Mouse (Mus musculus) G1E (cell line): ENCODE data around the gene Fam214a. TPM values are rescaled to one million over a fixed set of nuclear protein-coding genes. Genes with fewer than 3 reads are reported as not detected.

ENCODE experiments used
- ATAC-seq: 2 replicates; pipeline ENCODE4 v1.8.0; 2016; ENCODE audit warnings: mild to moderate bottlenecking; ENCODE audit not compliant: insufficient number of reproducible peaks, poor library complexity, low FRiP score, severe bottlenecking; ENCODE audit errors: extremely low read depth
- DNase-seq: peaks from one replicate; pipeline ENCODE4 v3.0.0; 2012; ENCODE audit warnings: low spot score
- H3K27me3 ChIP-seq: 2 replicates; pipeline ENCODE4 v1.6.1; 2012; ENCODE audit warnings: mild to moderate bottlenecking, low read length, inconsistent platforms; ENCODE audit not compliant: insufficient read depth
- H3K36me3 ChIP-seq: replicated peaks from 2 replicates; pipeline ENCODE3; 2012; ENCODE audit warnings: mild to moderate bottlenecking, inconsistent platforms
- H3K4me1 ChIP-seq: 2 replicates; pipeline ENCODE4 v1.6.1; 2012; ENCODE audit warnings: low read depth, low read length, inconsistent platforms, mixed read lengths; ENCODE audit not compliant: insufficient read depth
- H3K4me3 ChIP-seq: 2 replicates; pipeline ENCODE4 v1.5.1; 2012; ENCODE audit warnings: low read depth, mild to moderate bottlenecking, inconsistent platforms, low read length, moderate library complexity, mixed read lengths
- H3K9me3 ChIP-seq: replicated peaks from 2 replicates; pipeline ENCODE4 v1.6.1; 2012; ENCODE audit warnings: inconsistent platforms
- CTCF ChIP-seq: IDR thresholded peaks from 2 replicates; pipeline ENCODE4 v1.5.1; 2012; ENCODE audit warnings: low read depth, low read length, inconsistent platforms, mixed read lengths
- GATA1 ChIP-seq: IDR thresholded peaks from 2 replicates; pipeline ENCODE4 v1.6.1; 2012; ENCODE audit warnings: borderline replicate concordance, low read length, inconsistent platforms, mixed read lengths
- GATA2 ChIP-seq: IDR thresholded peaks from 2 replicates; pipeline ENCODE4 v1.6.1; 2012; ENCODE audit warnings: low read depth, low read length, inconsistent platforms, borderline replicate concordance
- POLR2AphosphoS5 ChIP-seq: IDR thresholded peaks from 2 replicates; pipeline ENCODE4 v1.6.1; 2012; ENCODE audit warnings: low read depth, low read length, inconsistent platforms; ENCODE audit not compliant: insufficient replicate concordance
- TAL1 ChIP-seq: conservative IDR thresholded peaks from 2 replicates; pipeline ENCODE4 v1.6.1; 2012; ENCODE audit warnings: low read depth, low read length, inconsistent platforms, mixed read lengths
- polyA plus RNA-seq: library from polyadenylated mRNA; stranded (reverse); fragments of >175 nt; gene quantifications from 2 replicates; pipeline ENCODE4 v1.2.3, GENCODE M21; 2012
- total RNA-seq, 2 experiments: library from RNA; stranded (forward) in 1 of 2; stranded (reverse) in 1 of 2; fragments of 200-1000 nt in 1 of 2; fragments of >200 nt in 1 of 2; fragmentation: Nextera tagmentation in 1 of 2; gene quantifications; 2 replicates each; pipeline ENCODE4 v1.2.3; 2014 to 2017

The Fam214a gene
- total and polyA plus RNA-seq, 3 experiments, result 0.65 to 2.8 (median 0.90) TPM

- peaks cover 3% of the 10 kb centered on the region; the same call in 1 of the 2 replicates for H3K27me3 ChIP-seq
- TF ChIP-seq GATA1 (no peak), CTCF (no peak), POLR2AphosphoS5 (no peak), TAL1 (no peak), GATA2 (no peak)
- peaks cover 2% of the 10 kb centered on the region for H3K36me3 ChIP-seq
- DNase-seq (no peak), ATAC-seq (no peak)
- no peak overlapping the region for H3K4me3 ChIP-seq
- no peaks in the 10 kb centered on the region for H3K9me3 ChIP-seq
- H3K4me1 ChIP-seq, result peaks cover 4% of the 10 kb centered on the region; the same call in 1 of the 2 replicates
These were observed 66.5 kb downstream of the Fam214a start for GRCm38 (mm10) chr9:75019181-75019580.

DNA sequence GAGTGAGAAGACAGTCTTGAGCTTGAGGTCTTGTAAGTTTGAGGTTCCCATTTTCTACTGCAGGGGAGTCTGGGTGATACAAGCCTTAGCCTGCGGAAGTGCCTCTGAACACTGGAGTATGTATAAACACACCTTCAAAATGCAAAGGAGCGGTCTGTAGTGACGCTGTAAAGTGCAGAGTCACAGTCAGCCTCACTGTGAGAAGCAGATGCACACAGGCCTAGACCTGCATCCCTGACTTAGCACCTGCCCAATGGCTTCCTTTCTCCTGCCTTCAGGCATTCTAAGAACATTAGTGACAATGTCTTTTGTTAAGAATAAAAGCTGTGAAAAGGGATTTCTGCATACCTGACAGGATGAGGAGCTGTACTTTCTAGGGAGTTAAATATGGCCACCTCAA is 66.9 kb downstream of the Fam214a start:
- ATAC-seq, result no peak
- peaks cover 5% of the 10 kb centered on the region; the same call in 1 of the 2 replicates for H3K27me3 ChIP-seq
- no peaks in the 10 kb centered on the region for H3K9me3 ChIP-seq
- no peak for TF ChIP-seq GATA2
- no peak for TF ChIP-seq GATA1
- TF ChIP-seq CTCF, result no peak
- no peak for TF ChIP-seq TAL1
- no peak for TF ChIP-seq POLR2AphosphoS5
- H3K36me3 ChIP-seq, result peaks cover 2% of the 10 kb centered on the region
- H3K4me1 ChIP-seq, result peaks cover 7% of the 10 kb centered on the region; the same call in 1 of the 2 replicates
- DNase-seq, result no peak
- H3K4me3 ChIP-seq, result no peak overlapping the region

GRCm38 (mm10) chr9:75020561-75020960 is 67.9 kb downstream of the Fam214a start:
- H3K27me3 ChIP-seq, result peaks cover 5% of the 10 kb centered on the region; the same call in 1 of the 2 replicates
- no peaks in the 10 kb centered on the region for H3K9me3 ChIP-seq
- no peak for ATAC-seq
- TF ChIP-seq GATA1 (no peak), CTCF (no peak), GATA2 (no peak), TAL1 (no peak), POLR2AphosphoS5 (no peak)
- H3K4me3 ChIP-seq, result no peak overlapping the region
- DNase-seq, result no peak
- peaks cover 7% of the 10 kb centered on the region; the same call in 1 of the 2 replicates for H3K4me1 ChIP-seq
- H3K36me3 ChIP-seq, result peaks cover 2% of the 10 kb centered on the region

GRCm38 (mm10) chr9:75022546-75022945 is 69.9 kb downstream of the Fam214a start:
- peaks cover 7% of the 10 kb centered on the region; the same call in 1 of the 2 replicates for H3K4me1 ChIP-seq
- H3K27me3 ChIP-seq, result peaks cover 5% of the 10 kb centered on the region; the same call in 1 of the 2 replicates
- DNase-seq (no peak), ATAC-seq (no peak)
- H3K36me3 ChIP-seq, result peaks cover 2% of the 10 kb centered on the region
- TF ChIP-seq GATA2 (no peak), TAL1 (no peak), CTCF (no peak), POLR2AphosphoS5 (no peak), GATA1 (no peak)
- no peaks in the 10 kb centered on the region for H3K9me3 ChIP-seq
- no peak overlapping the region for H3K4me3 ChIP-seq

- peaks cover 2% of the 10 kb centered on the region for H3K36me3 ChIP-seq
- DNase-seq (no peak), ATAC-seq (no peak)
- TF ChIP-seq GATA1, result no peak
- TF ChIP-seq POLR2AphosphoS5, result no peak
- no peak for TF ChIP-seq GATA2
- TF ChIP-seq CTCF, result no peak
- no peak for TF ChIP-seq TAL1
- H3K9me3 ChIP-seq, result no peaks in the 10 kb centered on the region
- peaks cover 5% of the 10 kb centered on the region; the same call in 1 of the 2 replicates for H3K27me3 ChIP-seq
- H3K4me3 ChIP-seq, result no peak overlapping the region
- peaks cover 7% of the 10 kb centered on the region; the same call in 1 of the 2 replicates for H3K4me1 ChIP-seq
These were observed 70.6 kb downstream of the Fam214a start for GRCm38 (mm10) chr9:75023150-75023894.

DNA sequence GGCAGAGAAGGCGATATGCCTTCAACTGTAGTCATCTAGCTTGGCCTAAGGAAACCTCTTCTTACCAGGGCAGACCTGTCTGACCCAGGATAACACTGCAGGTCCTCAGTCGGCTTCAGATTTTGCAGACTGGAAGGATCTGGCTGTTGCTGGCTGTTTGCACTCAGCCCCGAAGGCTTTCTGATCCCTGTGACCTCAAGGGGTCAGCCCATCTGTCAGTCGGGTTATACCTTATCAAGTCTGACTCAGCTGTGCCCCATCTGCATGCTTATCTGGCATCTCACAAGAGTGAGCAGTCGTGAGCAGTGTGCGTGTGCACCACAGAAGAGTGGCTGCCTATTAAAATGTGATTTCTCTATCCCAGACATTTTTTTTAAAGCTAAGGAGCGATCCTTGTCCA is 71.4 kb downstream of the Fam214a start:
- Histone ChIP-seq H3K9me3 (no peaks in the 10 kb centered on the region), H3K4me1 (peaks cover 7% of the 10 kb centered on the region; the same call in 1 of the 2 replicates), H3K4me3 (no peak overlapping the region), H3K36me3 (peaks cover 2% of the 10 kb centered on the region), H3K27me3 (peaks cover 5% of the 10 kb centered on the region; the same call in 1 of the 2 replicates)
- DNase-seq, result no peak
- ATAC-seq, result no peak
- no peak for TF ChIP-seq GATA1
- TF ChIP-seq POLR2AphosphoS5, result no peak
- no peak for TF ChIP-seq TAL1
- no peak for TF ChIP-seq CTCF
- TF ChIP-seq GATA2, result no peak
